Mouse (Mus musculus) gastrocnemius, adult 2 months (tissue): ENCODE results near the gene Wdr18. TPM values are rescaled to one million over a fixed set of nuclear protein-coding genes. Genes with fewer than 3 reads are reported as not detected.

ENCODE experiments used
- DNase-seq: peaks from one replicate; pipeline ENCODE4 v3.0.0; 2022
- H3K27ac ChIP-seq: fragments of 200-600 bp; 2 replicates; pipeline ENCODE4 v1.8.1; 2022; ENCODE audit warnings: mild to moderate bottlenecking
- H3K4me3 ChIP-seq: fragments of 200-600 bp; 2 replicates; pipeline ENCODE4 v1.8.1; 2022; ENCODE audit warnings: mild to moderate bottlenecking, moderate library complexity
- CTCF ChIP-seq: fragments of 200-600 bp; IDR thresholded peaks from 2 replicates; pipeline ENCODE4 v1.8.1; 2022; ENCODE audit warnings: antibody characterized with exemption, mild to moderate bottlenecking, moderate library complexity
- intact Hi-C: fragments of 180-260 bp; cut with DNase I; formaldehyde crosslinking; loops from one replicate; pipeline ENCODE4 v1.15.1; 2025
- total RNA-seq, 2 experiments: library from RNA; stranded (reverse); gene quantifications; 2 replicates each; pipeline ENCODE4 v1.2.3; 2021

Wdr18 gene
- total RNA-seq, 2 experiments from 2014 or later: 19.7 to 22.0 TPM

DNA sequence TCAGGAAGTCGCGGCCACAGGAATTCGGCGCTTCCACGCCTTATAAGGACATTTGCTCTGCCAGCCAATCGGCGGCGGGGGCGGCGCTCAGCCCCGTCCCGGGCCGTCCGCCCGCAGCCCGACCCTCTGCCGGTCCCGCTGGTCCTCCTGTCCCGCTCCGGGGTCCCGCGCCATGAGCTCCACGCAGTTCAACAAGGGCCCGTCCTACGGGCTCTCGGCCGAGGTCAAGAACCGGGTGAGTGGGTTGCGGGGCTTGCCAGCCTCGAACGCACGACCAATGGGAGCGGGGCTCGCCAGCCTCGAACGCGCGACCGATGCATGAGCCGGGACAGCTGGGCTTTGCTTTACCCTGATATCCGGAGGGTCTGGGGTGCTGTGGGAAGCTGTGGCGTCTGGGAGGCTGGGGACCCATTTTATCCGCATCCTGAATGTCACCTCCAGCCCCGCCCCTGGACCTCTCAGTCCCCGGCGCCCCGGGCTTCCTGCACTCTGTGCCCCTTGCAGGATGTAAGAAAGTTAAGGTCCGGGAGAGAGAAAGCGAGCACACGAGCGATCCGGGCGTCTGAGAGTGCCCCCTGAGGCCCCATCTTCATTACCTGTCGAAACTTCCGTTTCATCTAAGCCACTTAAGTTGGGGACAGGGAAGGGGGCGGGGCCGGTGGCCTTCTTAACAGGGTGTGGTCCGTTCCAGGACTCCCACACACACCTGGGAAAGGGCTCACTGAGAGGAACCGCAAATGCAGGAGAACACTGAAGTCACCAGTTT is 28.7 kb downstream of the Wdr18 start, which contains the start of gene Cnn2:
TSS of gene Cnn2 (plus strand) at position 79 of the 766 bp plus-strand sequence.
- Histone ChIP-seq H3K4me3 (peak within 1 kb of the TSS; percentile 88), H3K27ac (peak within 1 kb of the TSS; percentile 99)
- intact Hi-C loops: loop anchor here (5.0 kb wide), 1 partner anchor 64 kb away; no protein-coding TSS in a partner anchor
- peak; percentile 78 for DNase-seq
- no peak for TF ChIP-seq CTCF

DNA sequence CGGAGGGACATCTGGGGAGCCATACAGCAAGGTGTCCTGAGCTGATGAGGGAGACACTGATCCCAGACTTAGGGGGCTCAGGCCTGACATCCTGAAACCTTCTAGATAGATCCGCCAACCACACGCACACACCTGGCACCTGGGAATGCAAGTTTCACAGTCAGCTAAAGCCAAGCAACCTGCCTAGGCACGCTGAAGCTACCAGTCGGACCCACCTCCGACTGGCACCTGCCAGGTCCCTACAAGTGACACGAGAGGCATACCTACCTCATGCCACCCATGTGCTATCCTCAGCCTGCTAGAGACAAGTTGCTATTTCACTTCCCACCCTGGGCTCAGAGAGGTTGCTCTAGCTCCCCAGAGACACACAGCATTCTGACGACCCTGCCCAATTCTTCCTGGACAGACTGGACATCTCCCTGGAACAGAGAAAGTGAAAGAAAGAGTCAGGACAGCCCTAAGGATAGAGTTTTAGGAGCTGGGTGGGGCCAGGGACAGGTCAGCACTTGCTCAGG is 29.4 kb downstream of the Wdr18 start:
- no peak for DNase-seq
- no peak for TF ChIP-seq CTCF
- intact Hi-C loops: loop anchor here (5.0 kb wide), 1 partner anchor 63 kb away; no protein-coding TSS in a partner anchor
- Histone ChIP-seq H3K4me3 (peak overlapping the region; percentile 88), H3K27ac (peak overlapping the region; percentile 99)

DNA sequence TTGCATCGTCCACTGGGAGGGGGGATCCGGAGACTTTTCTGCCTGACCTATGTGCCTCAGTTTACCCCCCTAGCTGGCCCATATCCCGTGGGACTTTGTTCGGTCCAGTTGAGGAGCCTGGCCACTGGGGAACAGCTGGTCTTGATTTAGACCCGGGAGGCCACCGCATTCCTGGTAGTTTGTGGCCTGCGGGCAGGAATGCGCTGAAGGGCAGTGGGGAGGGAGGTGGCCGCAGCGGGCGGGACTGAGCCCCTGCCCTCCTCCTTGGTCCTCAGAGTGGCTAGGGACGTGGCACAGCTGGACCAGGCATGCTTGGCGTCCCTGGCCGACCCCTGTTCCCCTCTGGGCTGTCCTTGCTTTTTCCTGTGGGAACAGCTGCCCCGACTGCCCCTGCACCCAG is 29.9 kb downstream of the Wdr18 start:
- H3K27ac ChIP-seq: peak overlapping the region; percentile 99
- DNase-seq: no peak
- intact Hi-C loops: loop anchor here (5.0 kb wide), 1 partner anchor 62 kb away; no protein-coding TSS in a partner anchor

DNA sequence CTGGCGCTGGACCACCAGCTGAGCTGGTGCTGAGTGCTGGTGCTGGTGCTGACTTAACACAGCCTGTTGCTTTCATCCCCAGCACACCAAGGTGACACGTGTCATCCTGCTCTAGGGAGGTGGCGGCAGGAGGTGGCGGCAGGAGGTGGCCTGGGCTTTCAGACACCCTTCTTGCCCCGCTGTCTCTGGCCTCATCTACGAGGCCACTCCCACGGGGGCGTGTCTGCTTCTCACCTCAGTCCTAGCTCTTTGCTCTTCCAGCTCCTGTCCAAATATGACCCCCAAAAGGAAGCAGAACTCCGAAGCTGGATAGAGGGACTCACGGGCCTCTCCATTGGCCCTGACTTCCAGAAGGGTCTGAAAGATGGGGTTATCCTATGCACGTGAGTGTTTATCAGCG is 31.1 kb downstream of the Wdr18 start:
- intact Hi-C loops: no loop called here
- TF ChIP-seq CTCF: no peak
- no peak overlapping the region for H3K27ac ChIP-seq
- no peak for DNase-seq
- peak overlapping the region; percentile 7 for H3K4me3 ChIP-seq

More for the DNA sequence above, 29.9 kb downstream of the Wdr18 start:
- H3K4me3 ChIP-seq: peak overlapping the region; percentile 88
- no peak for TF ChIP-seq CTCF

DNA sequence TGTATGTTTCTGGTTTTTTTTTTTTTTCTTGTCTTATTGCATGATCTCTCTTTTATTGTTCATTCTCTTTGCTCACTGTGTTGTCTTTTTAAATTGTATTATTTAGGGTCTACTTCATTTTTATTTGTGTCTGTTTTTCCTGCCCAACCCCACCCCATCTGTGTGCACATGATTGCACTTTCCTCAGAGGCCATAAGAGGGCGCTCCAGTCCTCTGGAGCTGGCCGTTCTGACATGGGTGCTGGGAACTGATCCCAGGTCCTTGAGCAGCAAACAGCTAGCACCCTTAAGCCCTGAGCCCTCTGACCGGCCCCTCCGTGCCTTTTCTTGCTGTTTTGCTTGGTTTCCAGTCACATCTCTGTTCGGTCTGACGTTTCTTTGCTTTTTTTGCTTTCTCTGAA is 31.6 kb downstream of the Wdr18 start:
- Histone ChIP-seq H3K4me3 (no peak overlapping the region), H3K27ac (no peak overlapping the region)
- TF ChIP-seq CTCF: peak; percentile 29; the same call in 1 of the 2 replicates
- DNase-seq: no peak
- intact Hi-C loops: no loop called here

DNA sequence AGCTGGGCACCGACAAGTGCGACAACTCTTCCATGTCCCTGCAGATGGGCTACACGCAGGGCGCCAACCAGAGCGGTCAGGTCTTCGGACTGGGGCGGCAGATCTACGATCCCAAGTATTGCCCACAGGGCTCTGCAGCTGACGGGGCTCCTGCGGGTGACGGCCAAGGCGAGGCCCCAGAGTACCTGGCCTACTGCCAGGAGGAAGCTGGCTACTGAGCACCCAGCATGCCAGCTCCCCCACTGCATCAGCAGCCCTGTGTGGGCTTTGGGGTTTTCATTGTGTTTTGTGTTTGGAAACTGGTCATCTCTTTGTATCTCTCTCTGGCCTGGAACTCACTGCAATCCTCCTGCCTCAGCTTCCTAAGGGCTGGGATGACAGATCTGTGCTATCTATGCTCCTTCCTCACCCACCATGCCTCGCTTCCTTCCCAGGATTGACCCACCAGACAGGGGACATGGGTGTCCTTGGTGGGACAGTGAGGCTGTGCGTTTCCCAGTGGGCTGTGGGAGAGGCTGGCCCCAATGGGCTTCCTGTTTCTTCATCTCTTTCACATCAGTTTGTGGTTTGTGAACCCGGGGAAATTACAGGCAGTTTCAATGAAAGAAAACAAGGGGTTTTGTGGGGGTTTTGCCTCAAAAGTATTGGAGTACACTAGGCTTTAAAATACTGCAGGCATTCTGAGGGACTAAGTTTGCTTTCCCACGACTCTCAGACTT is 34.6 kb downstream of the Wdr18 start:
- intact Hi-C loops: loop anchor here (5.0 kb wide), 1 partner anchor 43 kb away; the partner anchor contains the start of gene Polr2e
- TF ChIP-seq CTCF: no peak
- no peak for DNase-seq
- Histone ChIP-seq H3K27ac (0 out of 2 replicates have a peak overlapping the region, but pooled peaks have one; percentile 31), H3K4me3 (no peak overlapping the region)

DNA sequence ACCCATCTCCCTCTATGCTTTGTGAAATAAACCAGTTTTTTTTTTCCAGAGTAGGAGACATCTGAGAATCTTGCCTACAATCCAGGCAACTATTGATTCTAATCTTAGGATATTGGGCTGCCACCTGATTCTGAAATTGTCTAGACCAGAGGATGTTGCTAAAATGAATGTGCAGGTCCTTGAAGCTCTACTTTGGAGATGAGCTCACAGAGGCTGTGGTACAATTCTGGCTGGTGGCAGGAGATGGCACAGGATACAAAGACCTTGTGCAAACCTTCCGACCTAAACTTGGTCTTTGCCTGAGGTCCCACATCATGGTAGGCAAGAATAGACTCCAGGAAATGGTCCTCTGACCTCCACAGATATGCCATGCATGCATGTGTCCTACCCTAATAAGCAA is 35.7 kb downstream of the Wdr18 start:
- peak overlapping the region; percentile 83; the same call in 1 of the 2 replicates for H3K4me3 ChIP-seq
- TF ChIP-seq CTCF: no peak
- intact Hi-C loops: loop anchor here (5.0 kb wide), 1 partner anchor 42 kb away; the partner anchor contains the start of gene Polr2e
- H3K27ac ChIP-seq: peak overlapping the region; percentile 86
- no peak for DNase-seq

DNA sequence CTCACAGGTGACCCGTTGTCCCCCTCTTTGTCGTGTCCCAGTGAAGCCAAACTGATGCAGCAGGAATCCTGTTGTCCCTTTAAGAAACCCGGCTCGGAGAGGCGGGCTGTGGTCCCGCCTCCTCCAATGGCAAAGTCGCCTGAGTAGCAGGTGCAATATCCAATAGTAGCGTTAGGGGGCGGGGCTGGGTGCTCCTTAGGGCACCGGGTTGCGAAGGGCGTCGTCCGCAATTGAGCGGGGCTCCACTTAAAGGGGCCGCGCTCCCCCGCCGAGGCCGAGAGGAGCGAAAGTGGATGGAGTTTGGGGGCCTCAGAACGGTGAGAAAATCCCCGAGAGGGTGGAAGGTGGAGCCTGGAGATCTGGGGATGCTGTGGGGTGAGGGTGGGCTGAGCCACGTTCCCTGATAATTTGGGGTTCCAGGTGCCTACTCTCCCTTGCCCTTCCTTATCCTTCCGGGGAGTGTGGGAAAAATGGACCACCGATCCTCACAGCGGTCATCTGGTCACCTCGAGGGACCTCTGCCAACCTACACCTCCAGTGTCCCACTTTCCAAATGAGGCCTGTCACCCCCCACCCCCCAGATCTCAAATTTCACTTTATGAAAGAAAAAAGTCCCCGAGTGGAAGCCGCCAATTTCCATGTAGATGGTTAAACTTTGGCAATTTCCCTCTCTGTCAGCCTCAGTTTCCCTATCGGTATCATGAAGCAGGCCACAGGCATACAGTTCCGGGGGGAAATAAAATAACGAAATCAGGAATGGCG is 36.5 kb downstream of the Wdr18 start, which contains the start of gene Abca7:
TSS of gene Abca7 (plus strand) at position 223 of the 762 bp plus-strand sequence.
- no peak for TF ChIP-seq CTCF
- Histone ChIP-seq H3K27ac (peak within 1 kb of the TSS; percentile 86), H3K4me3 (peak within 1 kb of the TSS; percentile 83)
- intact Hi-C loops: loop anchor here (5.0 kb wide), 1 partner anchor 41 kb away; the partner anchor contains the start of gene Polr2e
- peak; percentile 99 for DNase-seq

DNA sequence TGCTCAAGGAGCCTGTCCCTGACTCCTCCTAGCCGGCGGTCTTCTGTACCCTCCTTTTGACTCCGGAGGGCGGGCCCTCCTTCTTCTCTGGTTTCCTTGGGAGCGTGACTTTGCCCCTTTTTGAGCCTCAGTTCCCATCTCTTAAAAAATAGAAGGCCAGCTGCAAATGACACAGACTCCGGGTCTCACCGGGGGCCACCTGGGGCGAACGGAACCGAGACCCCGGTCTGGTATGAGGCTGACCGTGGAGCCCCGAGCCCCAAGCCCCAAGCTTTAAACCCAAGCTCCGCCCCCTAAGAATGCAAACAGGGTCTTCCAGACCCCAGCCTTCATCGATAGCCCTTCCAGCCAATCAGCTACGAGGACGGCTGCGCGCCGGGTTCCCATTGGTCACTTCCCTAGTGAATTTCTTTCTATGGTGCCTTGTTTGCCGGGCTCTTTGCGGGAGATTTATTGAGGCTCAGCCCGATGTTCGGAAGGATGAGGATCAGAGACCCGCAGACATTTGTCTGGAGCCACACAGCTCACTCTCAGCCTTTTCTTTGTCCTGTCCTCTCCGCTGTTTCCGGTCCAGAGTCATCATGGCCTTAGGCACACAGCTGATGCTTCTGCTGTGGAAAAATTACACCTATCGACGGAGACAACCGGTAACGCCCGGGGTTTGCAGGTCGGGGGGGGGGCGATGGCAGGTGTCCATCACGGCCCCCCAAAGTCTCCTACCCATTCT is 37.2 kb downstream of the Wdr18 start:
- TF ChIP-seq CTCF: no peak
- peak overlapping the region; percentile 86 for H3K27ac ChIP-seq
- H3K4me3 ChIP-seq: peak overlapping the region; percentile 83
- intact Hi-C loops: loop anchor here (5.0 kb wide), 1 partner anchor 40 kb away; the partner anchor contains the start of gene Polr2e
- DNase-seq: peak; percentile 78

DNA sequence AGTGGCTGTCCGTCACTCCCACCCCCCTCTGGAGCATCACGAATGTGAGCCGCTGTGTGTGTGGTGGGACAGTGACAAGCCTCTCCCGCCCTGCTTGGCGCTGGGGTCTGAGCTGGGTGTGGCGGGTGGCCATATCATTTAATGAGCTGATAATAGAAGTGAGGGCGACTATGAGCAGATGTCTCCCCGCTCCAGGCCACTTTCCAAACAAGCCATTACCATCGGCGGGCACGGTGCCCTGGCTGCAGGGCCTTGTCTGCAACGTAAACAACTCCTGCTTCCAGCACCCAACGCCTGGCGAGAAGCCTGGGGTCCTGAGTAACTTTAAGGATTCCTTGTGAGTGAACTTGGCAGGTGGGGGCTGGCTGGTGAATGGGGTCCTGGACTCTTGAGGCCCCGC is 37.9 kb downstream of the Wdr18 start:
- peak overlapping the region; percentile 83 for H3K4me3 ChIP-seq
- H3K27ac ChIP-seq: no peak overlapping the region
- TF ChIP-seq CTCF: no peak
- DNase-seq: no peak
- intact Hi-C loops: loop anchor here (5.0 kb wide), 1 partner anchor 39 kb away; the partner anchor contains the start of gene Polr2e

DNA sequence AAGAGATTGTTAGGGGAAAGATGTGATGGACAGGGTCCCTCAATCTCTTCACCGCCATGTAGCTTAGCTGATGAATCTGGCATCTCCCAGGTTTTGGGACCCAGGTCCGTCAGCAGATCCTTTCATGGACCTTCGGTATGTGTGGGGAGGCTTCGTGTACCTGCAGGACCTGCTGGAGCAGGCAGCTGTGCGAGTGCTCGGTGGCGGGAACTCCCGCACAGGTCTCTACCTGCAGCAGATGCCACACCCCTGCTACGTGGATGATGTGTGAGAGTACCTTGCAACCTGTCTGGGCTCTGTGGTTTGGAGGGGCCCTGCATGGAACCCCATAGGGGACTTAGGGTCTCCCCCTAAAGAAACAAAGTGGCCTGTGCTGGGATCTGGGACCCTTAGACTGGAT is 42.0 kb downstream of the Wdr18 start:
- intact Hi-C loops: no loop called here
- H3K27ac ChIP-seq: no peak overlapping the region
- DNase-seq: no peak
- no peak overlapping the region for H3K4me3 ChIP-seq
- no peak for TF ChIP-seq CTCF
